Mouse (Mus musculus): ENCODE measurements at regions not wholly inside any gene's neighbourhood (a gene's known extent, or its start where the extent isn't known, plus 50 kb on each side); places are given as distances from the start of the nearest gene placed in this dataset.

- TF ChIP-seq CTCF (IDR thresholded peaks at IDR 0.05) = no peak
- TF ChIP-seq EP300 (IDR thresholded peaks at IDR 0.05) = no peak
These were observed 123.8 kb upstream of the Med13l start for GRCm38 (mm10) chr5:118436474-118437306.
